Mouse (Mus musculus) forebrain, embryonic 11.5 days (tissue): ENCODE data around the gene Vps50. TPM values are rescaled to one million over a fixed set of nuclear protein-coding genes. Genes with fewer than 3 reads are reported as not detected.

Source experiments
- ATAC-seq: fragments of 200-750 bp; cut with Nextera tagmentation; replicated peaks from 2 replicates; pipeline ENCODE4 v1.8.0; 2017; ENCODE audit warnings: moderate TSS enrichment; ENCODE audit not compliant: low FRiP score
- DNase-seq: peaks from one replicate; pipeline ENCODE4 v3.0.0-alpha.2; 2017; ENCODE audit warnings: low spot score
- H3K27ac ChIP-seq: fragments of 300-500 bp; sonication (generic); 2 replicates; pipeline ENCODE4 v1.5.1; 2014; ENCODE audit warnings: low read depth, low read length
- H3K27me3 ChIP-seq: fragments of 300-500 bp; sonication (generic); 2 replicates; pipeline ENCODE4 v1.6.1; 2014; ENCODE audit warnings: mild to moderate bottlenecking, low read length, mixed read lengths; ENCODE audit not compliant: control insufficient read depth, insufficient read depth
- H3K36me3 ChIP-seq: fragments of 300-500 bp; sonication (generic); 2 replicates; pipeline ENCODE4 v1.6.1; 2014; ENCODE audit warnings: mild to moderate bottlenecking, low read length, moderate library complexity, mixed read lengths; ENCODE audit not compliant: control insufficient read depth, insufficient read depth
- H3K4me1 ChIP-seq: fragments of 300-500 bp; sonication (generic); replicated peaks from 2 replicates; pipeline ENCODE4 v1.6.1; 2014; ENCODE audit warnings: low read length, mixed read lengths; ENCODE audit not compliant: control insufficient read depth, insufficient read depth
- H3K4me2 ChIP-seq: fragments of 300-500 bp; sonication (generic); 2 replicates; pipeline ENCODE4 v1.6.1; 2014; ENCODE audit warnings: low read depth, mild to moderate bottlenecking, low read length, moderate library complexity, mixed read lengths; ENCODE audit not compliant: severe bottlenecking
- H3K4me3 ChIP-seq: fragments of 300-500 bp; sonication (generic); 2 replicates; pipeline ENCODE4 v1.5.1; 2014; ENCODE audit warnings: low read depth, low read length
- H3K9ac ChIP-seq: fragments of 300-500 bp; sonication (generic); 2 replicates; pipeline ENCODE4 v1.6.1; 2014; ENCODE audit warnings: low read length
- H3K9me3 ChIP-seq: fragments of 300-500 bp; sonication (generic); 2 replicates; pipeline ENCODE4 v1.6.1; 2016; ENCODE audit warnings: low read length, mixed read lengths; ENCODE audit not compliant: control insufficient read depth
- WGBS: fragments of 180-500 bp; shearing (Covaris S2); extraction: QIAGEN DNeasy Blood & Tissue Kit; methylation state at CpG from one replicate; pipeline ENCODE4 v1.1.7; 2014; 5-methylcytosine and 5-hydroxymethylcytosine counted together
- polyA plus RNA-seq: library from polyadenylated mRNA; unstranded; fragments of >200 nt; fragmentation: Nextera tagmentation; extraction: Ambion mirVana; gene quantifications from 2 replicates; pipeline ENCODE4 v1.2.1, GENCODE M21; 2014

Vps50 gene
- polyA plus RNA-seq, 1 experiment from 2014 or later: 50.2 TPM

- no peak for ATAC-seq
Observed at GRCm38 (mm10) chr6:3565667-3566066, 67.5 kb downstream of the Vps50 start.

GRCm38 (mm10) chr6:3567071-3567610 lies 69.0 kb downstream of the Vps50 start:
- no peak overlapping the region for H3K4me2 ChIP-seq
- 98% methylated on average over 7 of the region's 7 CpGs for WGBS
- DNase-seq (no peak), ATAC-seq (no peak)
- no peaks in the 10 kb centered on the region for H3K27me3 ChIP-seq
- H3K27ac ChIP-seq: no peak overlapping the region
- H3K4me1 ChIP-seq: no peaks in the 10 kb centered on the region
- no peak overlapping the region for H3K4me3 ChIP-seq
- H3K36me3 ChIP-seq: no peaks in the 10 kb centered on the region
- no peak overlapping the region for H3K9ac ChIP-seq
- no peaks in the 10 kb centered on the region for H3K9me3 ChIP-seq

More at GRCm38 (mm10) chr6:3565667-3566066, 67.5 kb downstream of the Vps50 start:
- WGBS: 89% methylated on average over 1 of the region's 1 CpGs
- no peaks in the 10 kb centered on the region for H3K36me3 ChIP-seq
- H3K27ac ChIP-seq: no peak overlapping the region
- DNase-seq: no peak
- H3K9ac ChIP-seq: no peak overlapping the region
- H3K4me1 ChIP-seq: no peaks in the 10 kb centered on the region
- H3K4me2 ChIP-seq: no peak overlapping the region
- no peak overlapping the region for H3K4me3 ChIP-seq
- no peaks in the 10 kb centered on the region for H3K27me3 ChIP-seq
- H3K9me3 ChIP-seq: no peaks in the 10 kb centered on the region

- no peak overlapping the region for H3K9ac ChIP-seq
- no peaks in the 10 kb centered on the region for H3K4me1 ChIP-seq
- DNase-seq (no peak), ATAC-seq (no peak)
- no peaks in the 10 kb centered on the region for H3K9me3 ChIP-seq
- H3K4me3 ChIP-seq: no peak overlapping the region
- no peak overlapping the region for H3K27ac ChIP-seq
- 79% methylated on average over 2 of the region's 2 CpGs for WGBS
- H3K36me3 ChIP-seq: no peaks in the 10 kb centered on the region
- H3K4me2 ChIP-seq: no peak overlapping the region
- no peaks in the 10 kb centered on the region for H3K27me3 ChIP-seq
Observed at GRCm38 (mm10) chr6:3572221-3572815, 74.1 kb downstream of the Vps50 start.

- no peak for ATAC-seq
- Histone ChIP-seq H3K27ac (no peak overlapping the region), H3K4me1 (no peaks in the 10 kb centered on the region), H3K36me3 (no peaks in the 10 kb centered on the region), H3K9me3 (no peaks in the 10 kb centered on the region), H3K9ac (no peak overlapping the region), H3K27me3 (no peaks in the 10 kb centered on the region), H3K4me2 (no peak overlapping the region), H3K4me3 (no peak overlapping the region)
- DNase-seq: no peak
- 94% methylated on average over 8 of the region's 8 CpGs for WGBS
Observed at GRCm38 (mm10) chr6:3573787-3574186, 75.6 kb downstream of the Vps50 start.

GRCm38 (mm10) chr6:3585402-3585801 lies 87.2 kb downstream of the Vps50 start:
- no peak overlapping the region for H3K27ac ChIP-seq
- H3K9me3 ChIP-seq: no peaks in the 10 kb centered on the region
- ATAC-seq (no peak), DNase-seq (no peak)
- no peaks in the 10 kb centered on the region for H3K4me1 ChIP-seq
- no peak overlapping the region for H3K4me2 ChIP-seq
- H3K36me3 ChIP-seq: no peaks in the 10 kb centered on the region; the same call in 1 of the 2 replicates
- no peak overlapping the region for H3K4me3 ChIP-seq
- no peaks in the 10 kb centered on the region for H3K27me3 ChIP-seq
- H3K9ac ChIP-seq: no peak overlapping the region
- 94% methylated on average over 1 of the region's 1 CpGs for WGBS

- no peaks in the 10 kb centered on the region for H3K9me3 ChIP-seq
- H3K36me3 ChIP-seq: no peaks in the 10 kb centered on the region; the same call in 1 of the 2 replicates
- no peak overlapping the region for H3K4me2 ChIP-seq
- H3K9ac ChIP-seq: no peak overlapping the region
- H3K4me3 ChIP-seq: no peak overlapping the region
- no peaks in the 10 kb centered on the region for H3K4me1 ChIP-seq
- DNase-seq: no peak
- no peak overlapping the region for H3K27ac ChIP-seq
- H3K27me3 ChIP-seq: no peaks in the 10 kb centered on the region
- ATAC-seq: no peak
- 90% methylated on average over 3 of the region's 3 CpGs for WGBS
Observed at GRCm38 (mm10) chr6:3590289-3590904, 92.2 kb downstream of the Vps50 start.

- Histone ChIP-seq H3K27ac (no peak overlapping the region), H3K4me1 (no peaks in the 10 kb centered on the region), H3K27me3 (no peaks in the 10 kb centered on the region), H3K4me2 (no peak overlapping the region), H3K9me3 (no peaks in the 10 kb centered on the region), H3K4me3 (no peak overlapping the region), H3K9ac (no peak overlapping the region), H3K36me3 (no peaks in the 10 kb centered on the region)
- 95% methylated on average over 1 of the region's 1 CpGs for WGBS
- DNase-seq (no peak), ATAC-seq (no peak)
Observed at GRCm38 (mm10) chr6:3594246-3594645, 96.1 kb downstream of the Vps50 start.

- DNase-seq (no peak), ATAC-seq (no peak)
- H3K4me1 ChIP-seq: no peaks in the 10 kb centered on the region
- no peaks in the 10 kb centered on the region for H3K9me3 ChIP-seq
- WGBS: 92% methylated on average over 2 of the region's 2 CpGs
- no peaks in the 10 kb centered on the region for H3K36me3 ChIP-seq
- H3K4me3 ChIP-seq: no peak overlapping the region
- no peak overlapping the region for H3K4me2 ChIP-seq
- no peak overlapping the region for H3K27ac ChIP-seq
- H3K9ac ChIP-seq: no peak overlapping the region
- no peaks in the 10 kb centered on the region for H3K27me3 ChIP-seq
Observed at GRCm38 (mm10) chr6:3612827-3613226, 114.6 kb downstream of the Vps50 start.
